Mouse (Mus musculus) gonadal fat pad, adult 2 months (tissue): ENCODE measurements around the gene Gp1ba. TPM values are rescaled to one million over a fixed set of nuclear protein-coding genes. Genes with fewer than 3 reads are reported as not detected.

Experiments
- DNase-seq: peaks from one replicate; pipeline ENCODE4 v3.0.0-alpha.2; 2012; ENCODE audit warnings: low read depth
- polyA plus RNA-seq: library from polyadenylated mRNA; depleted of rRNA; stranded (reverse); fragments of >200 nt; gene quantifications from 2 replicates; pipeline ENCODE4 v1.2.3, GENCODE M21; 2012

Gene Gp1ba
- polyA plus RNA-seq, 1 experiment, result 0.08 TPM

GRCm38 (mm10) chr11:70628431-70628830, 10.5 kb upstream of the Gp1ba start:
- DNase-seq, result no peak

DNA sequence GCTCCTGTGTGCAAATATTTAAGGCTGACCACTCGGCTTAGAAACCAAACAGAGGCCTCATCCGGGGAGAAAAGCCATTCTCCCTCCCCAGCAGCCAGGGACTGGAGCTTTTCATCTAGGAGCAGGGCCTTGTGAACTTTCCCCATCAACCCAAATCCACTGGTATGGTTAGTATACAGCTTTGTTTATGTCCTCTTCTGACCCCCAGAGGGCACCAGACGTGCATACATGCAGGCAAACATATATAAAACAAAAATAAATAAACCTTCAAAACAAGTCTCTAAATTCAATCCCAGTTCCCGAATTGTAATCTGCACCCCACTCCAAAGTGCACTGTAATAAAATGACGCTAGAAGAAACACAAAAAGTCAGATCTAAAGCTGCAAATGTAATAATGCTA, 9.4 kb upstream of the Gp1ba start:
- DNase-seq, result no peak

- DNase-seq, result no peak
These were observed 8.8 kb upstream of the Gp1ba start for GRCm38 (mm10) chr11:70630129-70630528.

- no peak for DNase-seq
These were observed 3.3 kb upstream of the Gp1ba start for GRCm38 (mm10) chr11:70635601-70636000.

DNA sequence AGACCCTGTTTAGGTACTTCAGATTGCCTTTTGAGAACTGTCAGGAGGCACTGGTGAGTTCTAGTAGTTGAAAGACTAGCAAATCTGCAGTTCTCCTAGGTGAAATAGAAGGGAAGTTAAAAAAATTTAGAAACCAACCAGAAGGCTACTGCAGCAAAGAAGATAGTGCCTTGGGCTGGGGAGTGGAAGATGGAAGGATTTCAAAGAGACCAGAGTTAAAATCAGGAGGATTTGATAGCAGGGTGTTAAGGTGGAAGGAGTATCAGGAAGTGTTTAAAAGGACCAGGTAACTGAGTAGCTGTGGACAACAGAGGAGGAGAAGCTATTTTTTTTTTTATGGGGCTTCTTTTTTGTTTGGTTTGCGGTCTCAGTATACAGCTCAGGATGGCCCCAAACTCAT, 1.2 kb upstream of the Gp1ba start:
- DNase-seq, result no peak

DNA sequence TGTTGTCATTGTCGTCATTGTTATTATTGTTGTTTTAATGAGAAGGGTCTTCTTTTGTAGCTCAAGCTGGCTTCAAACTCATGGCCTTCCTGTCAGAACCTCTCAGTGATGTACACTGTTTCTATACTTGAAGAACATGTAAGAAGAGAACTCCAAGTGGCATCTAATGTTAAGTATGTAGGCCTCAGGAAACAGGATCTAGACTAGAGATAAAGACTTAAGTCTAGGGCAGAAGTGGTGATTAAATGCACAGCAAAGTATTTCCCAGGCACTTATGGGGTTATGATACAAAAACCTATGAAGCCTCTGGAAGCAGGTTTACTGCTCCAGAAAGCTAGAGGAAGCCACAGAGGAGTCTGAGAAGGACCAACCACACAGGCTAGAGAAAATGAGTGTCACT, 629 bp upstream of the Gp1ba start:
- DNase-seq, result no peak

DNA sequence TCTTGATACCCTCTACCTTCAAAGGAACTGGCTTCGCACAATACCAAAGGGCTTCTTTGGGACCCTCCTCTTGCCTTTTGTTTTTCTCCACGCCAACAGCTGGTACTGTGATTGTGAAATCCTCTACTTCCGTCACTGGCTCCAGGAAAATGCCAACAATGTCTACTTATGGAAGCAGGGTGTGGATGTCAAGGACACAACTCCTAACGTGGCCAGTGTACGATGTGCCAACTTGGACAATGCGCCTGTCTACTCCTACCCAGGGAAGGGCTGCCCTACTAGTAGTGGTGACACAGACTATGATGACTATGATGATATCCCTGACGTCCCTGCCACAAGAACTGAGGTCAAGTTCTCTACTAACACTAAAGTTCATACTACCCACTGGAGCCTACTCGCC, 1.1 kb downstream of the Gp1ba start:
- no peak for DNase-seq

DNA sequence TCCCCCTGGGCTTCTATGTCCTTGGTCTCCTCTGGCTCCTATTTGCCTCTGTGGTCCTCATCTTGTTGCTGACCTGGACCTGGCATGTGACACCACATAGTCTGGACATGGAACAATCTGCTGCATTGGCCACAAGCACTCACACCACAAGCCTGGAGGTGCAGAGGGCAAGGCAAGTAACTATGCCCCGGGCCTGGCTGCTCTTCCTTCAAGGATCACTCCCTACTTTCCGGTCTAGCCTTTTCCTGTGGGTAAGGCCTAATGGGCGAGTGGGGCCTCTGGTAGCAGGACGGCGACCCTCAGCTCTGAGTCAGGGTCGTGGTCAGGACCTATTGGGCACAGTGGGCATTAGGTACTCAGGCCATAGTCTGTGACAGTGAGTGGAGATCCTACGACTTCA, 2.3 kb downstream of the Gp1ba start:
- no peak for DNase-seq

DNA sequence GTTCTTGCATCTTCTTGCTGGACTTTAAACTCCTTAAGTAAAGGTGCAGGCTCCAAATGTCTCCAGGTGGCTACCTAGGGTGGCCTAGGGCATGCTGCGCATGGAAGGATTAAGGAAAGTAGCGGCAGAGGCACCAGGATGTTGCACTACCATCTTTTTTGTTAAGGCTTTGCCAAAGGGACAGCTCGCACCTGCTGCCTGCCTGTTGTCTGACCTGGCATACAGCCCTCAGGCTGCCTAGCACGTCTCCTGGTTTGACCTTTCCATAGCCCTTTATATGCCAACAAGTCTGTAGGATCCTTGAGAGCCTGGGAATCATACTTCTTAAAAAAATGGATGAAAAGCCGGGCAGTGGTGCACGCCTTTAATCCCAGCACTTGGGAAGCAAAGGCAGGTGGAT, 4.1 kb downstream of the Gp1ba start:
- no peak for DNase-seq

DNA sequence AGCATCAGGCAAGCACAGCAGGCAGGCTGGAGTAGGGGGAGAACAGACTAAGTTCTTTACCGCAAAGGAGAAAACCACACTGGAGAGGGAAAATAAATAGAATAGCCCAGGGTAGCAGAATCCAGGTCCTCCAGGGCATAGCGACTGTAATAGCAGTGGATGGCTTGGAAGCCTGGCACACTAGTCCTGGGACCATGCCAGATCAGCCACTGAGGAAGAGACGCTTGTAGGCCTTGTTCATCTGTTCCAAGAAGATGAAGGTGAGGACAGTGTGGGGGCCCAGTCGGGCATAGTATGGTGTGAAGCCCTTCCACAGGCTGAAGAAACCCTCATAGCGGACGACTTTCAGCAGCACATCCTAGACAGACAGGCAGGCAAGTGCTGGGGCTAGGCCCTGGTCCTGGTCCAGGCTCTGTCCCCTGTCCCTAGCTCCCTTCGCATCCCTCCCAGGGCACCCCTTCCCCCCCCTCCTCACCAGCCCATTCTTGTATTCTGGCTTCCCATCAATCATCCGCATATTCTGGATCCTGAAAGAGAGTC, 5.7 kb downstream of the Gp1ba start:
- DNase-seq, result no peak

- no peak for DNase-seq
These were observed 6.7 kb downstream of the Gp1ba start for GRCm38 (mm10) chr11:70645461-70646258.

DNA sequence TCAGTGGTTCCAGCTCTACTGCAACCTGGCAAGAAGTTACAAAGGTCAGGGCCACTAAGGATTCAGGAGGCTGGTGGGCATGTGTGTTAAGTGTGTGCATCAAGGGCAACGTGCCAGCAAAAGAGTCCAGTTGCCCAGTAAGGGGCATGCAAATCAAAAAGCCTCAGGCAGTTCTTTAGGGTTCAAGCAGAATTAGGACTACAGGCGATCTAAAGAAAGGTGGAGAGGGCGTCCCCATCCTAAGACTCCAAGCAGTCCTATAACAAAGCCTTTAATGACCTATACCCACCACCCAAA, 7.3 kb downstream of the Gp1ba start:
- no peak for DNase-seq

DNA sequence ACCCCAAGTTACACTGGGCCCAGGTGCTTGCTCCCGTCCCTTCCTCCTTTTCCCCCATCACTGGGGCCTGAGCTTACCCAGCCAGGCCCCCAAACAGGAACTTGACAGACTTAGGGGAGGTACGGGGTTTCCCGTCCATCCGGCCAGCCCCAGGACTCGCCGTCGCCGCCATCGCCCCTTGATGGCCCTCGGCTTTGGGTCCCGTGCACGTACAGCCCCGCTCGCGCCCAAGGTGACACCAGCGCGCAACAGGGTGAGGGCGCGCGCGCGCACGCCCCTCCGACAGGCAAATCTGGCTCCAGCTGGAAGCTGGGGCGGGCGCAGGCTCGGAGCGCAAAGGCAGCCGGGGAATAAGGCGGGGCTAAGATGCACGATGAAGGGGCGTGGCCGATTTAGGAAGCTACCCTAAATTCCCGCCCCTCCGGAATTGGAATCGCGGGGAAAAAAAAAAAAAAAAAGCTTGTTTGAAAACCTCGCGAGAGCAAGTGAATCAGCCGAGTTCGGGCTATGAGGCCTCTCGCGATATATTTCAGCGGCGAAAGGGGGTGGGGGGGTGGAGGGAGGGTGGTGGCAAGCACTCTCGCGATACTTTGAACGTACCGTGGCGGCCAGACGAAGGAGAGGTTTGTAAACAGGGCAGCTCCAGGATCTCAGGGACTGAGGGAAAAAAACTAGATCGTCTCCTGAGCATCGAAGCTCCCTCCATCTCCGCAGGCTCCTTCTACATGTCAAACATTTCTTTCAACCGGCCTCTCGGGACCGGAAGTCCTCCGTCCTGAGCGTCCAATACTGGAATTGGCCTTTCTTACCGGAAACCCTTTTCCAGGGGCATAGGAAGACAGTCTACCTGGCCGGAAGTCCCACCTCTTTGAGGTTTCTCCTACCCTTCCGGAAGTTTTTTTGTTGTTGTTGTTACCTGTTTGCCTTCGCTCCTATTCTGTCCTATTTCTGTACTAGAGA, 8.0 kb downstream of the Gp1ba start, which contains the start of the genes Rnf167 and Slc25a11:
Gene Rnf167 (plus strand): TSS at position 545 of the 960 bp plus-strand sequence.
Gene Slc25a11 (minus strand): TSS at position 789 of the 960 bp plus-strand sequence.
- no peak for DNase-seq

DNA sequence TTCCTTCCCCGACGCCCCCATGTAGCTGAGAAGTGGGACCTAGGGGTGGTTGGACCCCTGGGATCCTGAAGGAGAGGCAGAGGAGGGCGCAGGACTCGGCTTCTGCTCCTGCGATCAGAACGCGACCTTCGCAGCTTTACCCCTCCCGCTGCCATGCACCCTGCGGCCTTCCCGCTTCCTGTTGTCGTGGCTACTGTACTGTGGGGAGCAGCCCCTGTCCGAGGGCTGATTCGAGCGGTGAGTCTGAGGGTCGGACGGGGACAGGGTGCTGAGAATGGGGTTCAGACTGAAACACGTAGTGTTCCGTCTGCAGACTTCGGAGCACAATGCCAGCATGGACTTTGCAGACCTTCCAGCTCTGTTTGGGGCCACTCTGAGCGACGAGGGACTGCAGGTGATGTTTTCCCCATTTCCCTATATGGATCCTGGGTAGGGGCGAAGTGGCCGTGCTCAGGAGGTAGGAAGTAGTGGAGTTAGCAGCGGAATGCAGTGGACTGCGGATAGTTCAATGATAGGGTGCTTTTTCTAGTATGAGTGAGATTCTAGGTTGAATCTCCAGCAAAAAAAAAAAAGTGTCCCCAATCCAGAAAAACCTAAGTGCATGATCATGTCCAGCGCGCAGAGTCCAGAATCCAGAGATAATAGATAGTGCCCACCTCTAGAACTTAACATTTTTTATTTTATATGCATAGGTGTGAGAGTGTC, 8.9 kb downstream of the Gp1ba start:
- DNase-seq, result no peak

DNA sequence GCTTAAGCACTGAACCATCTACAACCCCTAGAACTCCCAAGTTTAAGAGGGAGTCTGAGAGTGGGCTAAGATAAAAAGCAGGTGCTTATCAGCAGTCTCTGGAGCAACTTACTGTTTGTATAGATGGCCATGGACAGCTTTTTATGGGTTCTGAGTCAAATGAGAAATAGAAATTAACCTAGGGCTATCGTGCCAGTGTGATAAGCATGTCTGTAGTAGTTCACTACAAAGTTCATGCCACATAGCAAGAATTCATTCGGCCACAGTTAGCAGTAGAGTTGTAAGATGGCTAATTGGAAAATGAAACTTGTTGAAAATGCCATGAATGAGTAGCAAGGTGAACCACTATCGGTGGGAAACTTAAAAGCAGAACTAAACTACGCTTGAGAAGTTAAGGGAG, 9.6 kb downstream of the Gp1ba start:
- no peak for DNase-seq

- DNase-seq, result no peak
These were observed 10.3 kb downstream of the Gp1ba start for GRCm38 (mm10) chr11:70649185-70649734.

DNA sequence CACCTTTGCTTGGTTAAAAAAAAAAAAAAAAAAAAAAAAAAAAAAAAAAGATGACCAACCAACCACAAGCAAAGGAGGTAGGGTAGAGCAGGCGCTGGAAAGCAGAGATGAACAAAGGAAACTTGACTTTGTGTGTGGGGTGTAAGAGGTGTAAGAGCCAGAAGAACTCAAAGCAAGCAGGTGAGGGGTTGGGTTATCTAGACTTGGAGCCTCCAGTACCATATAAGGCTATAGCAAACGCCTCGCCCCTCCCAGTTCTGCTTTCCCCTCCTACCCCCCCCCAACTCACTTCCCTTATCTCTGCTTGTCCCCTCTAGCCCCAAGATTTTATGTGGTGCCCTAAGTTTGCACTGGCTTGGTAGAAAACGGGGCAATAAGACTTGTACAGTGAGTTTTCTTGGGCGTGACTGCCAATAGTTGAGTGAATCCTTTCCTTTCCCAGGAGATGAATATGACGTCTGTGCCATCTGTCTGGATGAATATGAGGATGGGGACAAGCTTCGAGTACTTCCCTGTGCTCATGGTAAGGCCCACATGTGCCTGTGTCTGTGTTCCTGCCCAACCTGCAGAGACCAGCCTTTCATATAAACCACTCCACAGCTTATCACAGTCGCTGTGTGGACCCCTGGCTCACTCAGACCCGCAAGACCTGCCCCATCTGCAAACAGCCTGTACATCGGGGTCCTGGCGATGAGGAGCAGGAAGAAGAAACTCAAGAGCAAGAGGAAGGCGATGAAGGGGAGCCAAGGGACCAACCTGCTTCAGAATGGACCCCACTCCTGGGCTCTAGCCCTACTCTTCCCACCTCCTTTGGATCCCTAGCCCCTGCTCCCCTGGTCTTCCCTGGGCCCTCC, 11.6 kb downstream of the Gp1ba start:
- DNase-seq, result no peak

DNA sequence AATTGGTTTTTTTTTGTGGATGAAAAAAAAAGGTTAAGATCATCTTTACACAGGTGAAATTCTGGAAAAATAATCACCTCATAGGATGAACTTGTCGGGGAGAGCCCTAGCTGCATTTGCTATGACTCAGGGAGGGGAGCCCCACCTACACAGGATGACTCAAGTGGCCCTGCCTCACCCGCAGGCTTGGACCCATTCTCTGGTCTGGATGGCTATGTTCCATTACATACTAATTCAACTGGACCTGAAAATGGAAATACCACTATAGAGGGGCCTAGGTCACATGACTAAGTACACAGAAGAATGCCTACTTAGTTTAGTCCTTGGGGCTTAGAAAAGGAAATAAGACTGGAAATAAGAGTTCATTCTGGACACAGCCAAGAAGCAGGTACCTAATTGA, 12.5 kb downstream of the Gp1ba start:
- DNase-seq, result no peak

DNA sequence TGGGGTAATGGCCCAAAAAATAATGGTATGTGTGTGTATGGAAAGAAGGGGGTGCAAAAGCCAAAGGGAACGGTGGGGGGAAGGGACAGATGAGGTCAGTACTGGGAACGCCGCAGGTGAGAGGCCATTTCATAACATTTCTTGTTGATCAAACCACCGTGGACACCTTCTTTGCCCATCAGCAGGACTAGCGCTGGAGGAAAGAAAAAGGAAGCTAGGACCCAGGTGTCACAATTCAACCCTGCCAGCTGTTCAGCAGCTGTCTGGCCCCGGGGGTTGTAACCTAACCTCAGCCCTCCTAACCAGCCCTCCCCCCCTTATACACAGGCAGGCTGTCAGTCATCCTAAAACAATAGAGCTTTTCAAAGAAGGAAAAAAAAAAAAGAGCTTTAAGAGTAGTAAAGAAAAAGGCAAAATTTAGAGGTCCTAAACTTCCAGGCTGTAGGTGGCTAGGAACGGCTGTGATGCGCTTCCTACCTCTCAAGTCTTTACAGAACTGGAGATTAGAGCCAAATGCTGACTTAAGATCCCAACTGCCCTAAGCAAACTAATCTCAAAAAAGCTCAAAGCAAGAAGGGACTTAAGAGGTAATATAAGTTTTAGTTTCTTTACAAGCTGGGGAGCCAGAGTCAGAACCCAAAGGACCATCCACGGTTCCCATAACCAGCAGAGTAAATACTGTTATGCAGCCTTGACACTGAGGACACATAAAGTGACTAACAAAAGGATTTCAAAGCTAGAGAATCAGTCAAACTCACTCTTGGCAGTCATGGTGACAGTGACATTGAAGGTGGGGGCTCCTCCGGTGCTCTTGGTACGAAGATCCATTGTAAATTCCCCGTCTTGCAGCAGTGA, 13.3 kb downstream of the Gp1ba start:
- no peak for DNase-seq

- no peak for DNase-seq
These were observed 14.0 kb downstream of the Gp1ba start for GRCm38 (mm10) chr11:70652884-70653344.
